Mouse (Mus musculus) lung, postnatal 0 days (tissue): Measurements from ENCODE around the gene Vgll4. TPM values are rescaled to one million over a fixed set of nuclear protein-coding genes. Genes with fewer than 3 reads are reported as not detected.

ENCODE experiments used
- ATAC-seq: fragments of 200-750 bp; cut with Nextera tagmentation; 2 replicates; pipeline ENCODE4 v1.8.0; 2017; ENCODE audit warnings: moderate library complexity
- DNase-seq: peaks from one replicate; pipeline ENCODE4 v3.0.0-alpha.2; 2016; ENCODE audit warnings: low spot score
- H3K27ac ChIP-seq: fragments of 300-500 bp; sonication (generic); 2 replicates; pipeline ENCODE4 v1.5.1; 2014; ENCODE audit warnings: antibody characterized with exemption, mild to moderate bottlenecking, low read length, mixed read lengths
- H3K27me3 ChIP-seq: fragments of 300-500 bp; sonication (generic); replicated peaks from 2 replicates; pipeline ENCODE4 v1.6.1; 2014; ENCODE audit warnings: low read length, mixed read lengths; ENCODE audit not compliant: insufficient read depth
- H3K36me3 ChIP-seq: fragments of 300-500 bp; sonication (generic); 2 replicates; pipeline ENCODE4 v1.6.1; 2014; ENCODE audit warnings: low read length, mixed read lengths; ENCODE audit not compliant: insufficient read depth
- H3K4me1 ChIP-seq: fragments of 300-500 bp; sonication (generic); 2 replicates; pipeline ENCODE4 v1.6.1; 2014; ENCODE audit warnings: antibody characterized with exemption, low read depth, low read length, mixed read lengths; ENCODE audit not compliant: insufficient read depth
- H3K4me2 ChIP-seq: fragments of 300-500 bp; sonication (generic); replicated peaks from 2 replicates; pipeline ENCODE4 v1.6.1; 2014; ENCODE audit warnings: low read depth, mild to moderate bottlenecking, low read length, moderate library complexity, mixed read lengths
- H3K4me3 ChIP-seq: fragments of 300-500 bp; sonication (generic); 2 replicates; pipeline ENCODE4 v1.5.1; 2014; ENCODE audit warnings: low read depth, low read length
- H3K9ac ChIP-seq: fragments of 300-500 bp; sonication (generic); replicated peaks from 2 replicates; pipeline ENCODE4 v1.6.1; 2014; ENCODE audit warnings: low read depth, mild to moderate bottlenecking
- H3K9me3 ChIP-seq: fragments of 300-500 bp; sonication (generic); 2 replicates; pipeline ENCODE4 v1.6.1; 2016; ENCODE audit warnings: low read length, mixed read lengths
- CTCF ChIP-seq: IDR thresholded peaks from 2 replicates; pipeline ENCODE4 v1.5.1; 2016; ENCODE audit warnings: antibody characterized with exemption, mild to moderate bottlenecking
- EP300 ChIP-seq: IDR thresholded peaks from 2 replicates; pipeline ENCODE4 v1.6.1; 2016; ENCODE audit warnings: antibody characterized with exemption, mild to moderate bottlenecking, control low read depth
- WGBS: fragments of 180-500 bp; shearing (Covaris S2); extraction: QIAGEN DNeasy Blood & Tissue Kit; methylation state at CpG from one replicate; pipeline ENCODE4 v1.1.7; 2014; 5-methylcytosine and 5-hydroxymethylcytosine counted together
- polyA plus RNA-seq: library from polyadenylated mRNA; unstranded; fragments of >200 nt; fragmentation: Nextera tagmentation; extraction: Ambion mirVana; gene quantifications from 2 replicates; pipeline ENCODE4 v1.2.1, GENCODE M21; 2015

The Vgll4 gene
- polyA plus RNA-seq, 1 experiment from 2014 or later, result 104 TPM

- 43% methylated on average over 5 of the region's 5 CpGs for WGBS
- TF ChIP-seq EP300, result no peak
- TF ChIP-seq CTCF, result no peak
- DNase-seq, result peak; percentile 55
- no peak for ATAC-seq
- H3K4me3 ChIP-seq, result no peak overlapping the region
- H3K9me3 ChIP-seq, result no peaks in the 10 kb centered on the region
- H3K27me3 ChIP-seq, result no peaks in the 10 kb centered on the region
- no peak overlapping the region for H3K9ac ChIP-seq
- H3K4me2 ChIP-seq, result no peak overlapping the region
- peaks cover 19% of the 10 kb centered on the region; the same call in 1 of the 2 replicates for H3K4me1 ChIP-seq
- H3K27ac ChIP-seq, result peak overlapping the region; percentile 20; the same call in 1 of the 2 replicates
- no peaks in the 10 kb centered on the region for H3K36me3 ChIP-seq
Measured at GRCm38 (mm10) chr6:114932116-114932500, 37.7 kb downstream of the Vgll4 start.

- Histone ChIP-seq H3K4me1 (peaks cover 19% of the 10 kb centered on the region; the same call in 1 of the 2 replicates), H3K36me3 (no peaks in the 10 kb centered on the region), H3K4me2 (peak overlapping the region; percentile 44), H3K9ac (no peak overlapping the region), H3K27me3 (no peaks in the 10 kb centered on the region), H3K27ac (peak overlapping the region; percentile 20; the same call in 1 of the 2 replicates), H3K4me3 (peak overlapping the region; percentile 15; the same call in 1 of the 2 replicates), H3K9me3 (no peaks in the 10 kb centered on the region)
- ATAC-seq (peak; percentile 39), DNase-seq (peak; percentile 59)
- TF ChIP-seq EP300 (no peak), CTCF (no peak)
- WGBS, result 33% methylated on average over 28 of the region's 28 CpGs
Measured at GRCm38 (mm10) chr6:114931212-114932115, 38.3 kb downstream of the Vgll4 start.

GRCm38 (mm10) chr6:114930646-114931045 is 39.1 kb downstream of the Vgll4 start:
- no peak for DNase-seq
- Histone ChIP-seq H3K27me3 (no peaks in the 10 kb centered on the region), H3K4me1 (peaks cover 19% of the 10 kb centered on the region; the same call in 1 of the 2 replicates), H3K9ac (no peak overlapping the region), H3K36me3 (no peaks in the 10 kb centered on the region), H3K4me3 (no peak overlapping the region), H3K4me2 (no peak overlapping the region), H3K9me3 (no peaks in the 10 kb centered on the region), H3K27ac (no peak overlapping the region)
- no peak for ATAC-seq
- TF ChIP-seq EP300, result no peak
- no peak for TF ChIP-seq CTCF
- 89% methylated on average over 8 of the region's 8 CpGs for WGBS

- H3K4me3 ChIP-seq, result no peak overlapping the region
- no peaks in the 10 kb centered on the region for H3K36me3 ChIP-seq
- TF ChIP-seq EP300 (no peak), CTCF (no peak)
- H3K27me3 ChIP-seq, result no peaks in the 10 kb centered on the region
- DNase-seq (peak; percentile 83), ATAC-seq (peak; percentile 63)
- H3K9me3 ChIP-seq, result no peaks in the 10 kb centered on the region
- H3K4me1 ChIP-seq, result peaks cover 19% of the 10 kb centered on the region; the same call in 1 of the 2 replicates
- 38% methylated on average over 11 of the region's 11 CpGs for WGBS
- H3K27ac ChIP-seq, result no peak overlapping the region
- H3K4me2 ChIP-seq, result 0 out of 2 replicates have a peak overlapping the region, but pooled peaks have one; percentile 29
- no peak overlapping the region for H3K9ac ChIP-seq
Measured at GRCm38 (mm10) chr6:114930038-114930591, 39.7 kb downstream of the Vgll4 start.

GRCm38 (mm10) chr6:114929346-114929745 is 40.4 kb downstream of the Vgll4 start:
- H3K36me3 ChIP-seq, result no peaks in the 10 kb centered on the region
- peaks cover 19% of the 10 kb centered on the region; the same call in 1 of the 2 replicates for H3K4me1 ChIP-seq
- H3K9me3 ChIP-seq, result no peaks in the 10 kb centered on the region
- no peak overlapping the region for H3K9ac ChIP-seq
- peak; percentile 40 for ATAC-seq
- no peak overlapping the region for H3K4me2 ChIP-seq
- peak; percentile 80 for DNase-seq
- H3K27ac ChIP-seq, result no peak overlapping the region
- H3K4me3 ChIP-seq, result no peak overlapping the region
- H3K27me3 ChIP-seq, result no peaks in the 10 kb centered on the region
- TF ChIP-seq CTCF (peak; percentile 76), EP300 (no peak)

GRCm38 (mm10) chr6:114928462-114928861 is 41.3 kb downstream of the Vgll4 start:
- Histone ChIP-seq H3K9ac (no peak overlapping the region), H3K4me1 (peaks cover 19% of the 10 kb centered on the region; the same call in 1 of the 2 replicates), H3K9me3 (no peaks in the 10 kb centered on the region), H3K36me3 (no peaks in the 10 kb centered on the region), H3K27ac (no peak overlapping the region), H3K27me3 (no peaks in the 10 kb centered on the region), H3K4me3 (no peak overlapping the region), H3K4me2 (no peak overlapping the region)
- peak; percentile 37 for ATAC-seq
- TF ChIP-seq EP300 (0 out of 2 replicates have a peak, but pooled peaks have one; percentile 28), CTCF (peak; percentile 99)
- DNase-seq, result peak; percentile 81
- WGBS, result under 1% methylated on average over 4 of the region's 4 CpGs
